Mouse (Mus musculus): Measurements from ENCODE around the gene Sgcg.

DNA sequence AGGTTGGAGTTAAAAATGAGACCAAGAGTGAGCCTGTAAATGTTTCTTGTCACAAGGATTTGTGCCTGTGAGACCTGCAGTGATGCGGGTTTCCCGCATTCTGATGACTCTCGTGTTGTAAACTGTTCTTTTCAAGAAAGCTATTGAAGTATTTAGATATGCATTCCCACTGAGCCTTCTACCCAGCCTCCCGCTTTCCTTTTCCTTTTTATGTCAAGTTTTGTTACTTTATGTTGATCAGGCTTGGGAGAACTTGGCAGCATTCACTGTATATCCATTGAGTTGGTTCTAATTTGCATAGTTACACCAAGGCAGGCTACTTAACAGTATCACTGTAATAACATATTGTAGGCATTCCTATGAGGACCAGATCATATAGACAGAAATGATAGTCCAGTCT, 63.9 kb downstream of the Sgcg start:
- TF ChIP-seq FLI1 (IDR thresholded peaks at IDR 0.05; ENCODE audit: low read length) (no peak), GATA1 (IDR thresholded peaks at IDR 0.05; ENCODE audit: borderline replicate concordance, low read length) (no peak)

Measured in megakaryocyte, embryonic 14.5 days (primary cell).